Mouse (Mus musculus) gastrocnemius, postnatal 14 days (tissue): Measurements from ENCODE around the gene Pakap. TPM values are rescaled to one million over a fixed set of nuclear protein-coding genes. Genes with fewer than 3 reads are reported as not detected.
A peak's percentile ranks its signal among the peaks of the same experiment; 100 is the strongest.

ENCODE experiments used
- DNase-seq: peaks from one replicate; pipeline ENCODE4 v3.0.0; 2021; ENCODE audit warnings: mixed read lengths
- intact Hi-C: fragments of 180-260 bp; cut with DNase I; formaldehyde crosslinking; loops from one replicate; pipeline ENCODE4 v1.15.1; 2025; ENCODE audit warnings: low total_unique reads
- long read RNA-seq, 2 experiments: library from polyadenylated mRNA; stranded (forward); transcript quantifications; one replicate each; pipeline ENCODE4 v2.0.0; 2021
- total RNA-seq, 2 experiments: library from RNA; stranded (reverse); gene quantifications; 2 replicates each; pipeline ENCODE4 v1.2.3; 2021

Gene Pakap
- total RNA-seq, result 10 to 100 TPM in 1 of 2 experiments, 1 to 10 TPM in 1; 8.8 to 10.9 TPM
- long read RNA-seq, experiment 1, partial matches to known transcripts, result 0 of 1 reads
- long read RNA-seq, experiment 1, other reads (novel, unspliced or antisense), result 1 of 1 reads
- long read RNA-seq, experiment 2, result 0 reads

GRCm38 (mm10) chr4:57567666-57568206, at the start of gene Pakap:
TSS of gene Pakap (plus strand) at chr4:57568179.
- intact Hi-C loops, result no loop called here
- DNase-seq, result peak; percentile 57

GRCm38 (mm10) chr4:57523456-57523855, 44.5 kb upstream of the Pakap start:
- DNase-seq, result no peak
- intact Hi-C loops, result no loop called here

- DNase-seq, result no peak
- intact Hi-C loops, result no loop called here
Observed at GRCm38 (mm10) chr4:57524461-57524860, 43.5 kb upstream of the Pakap start.

GRCm38 (mm10) chr4:57525221-57526011, 42.6 kb upstream of the Pakap start:
- no peak for DNase-seq
- intact Hi-C loops, result no loop called here

- intact Hi-C loops, result no loop called here
- no peak for DNase-seq
Observed at GRCm38 (mm10) chr4:57528296-57528695, 39.7 kb upstream of the Pakap start.

- no peak for DNase-seq
Observed at GRCm38 (mm10) chr4:57533686-57534085, 34.3 kb upstream of the Pakap start.

GRCm38 (mm10) chr4:57534232-57534631, 33.7 kb upstream of the Pakap start:
- no peak for DNase-seq
- intact Hi-C loops, result no loop called here

More at GRCm38 (mm10) chr4:57533686-57534085, 34.3 kb upstream of the Pakap start:
- intact Hi-C loops, result no loop called here

- DNase-seq, result no peak
- intact Hi-C loops, result no loop called here
Observed at GRCm38 (mm10) chr4:57535087-57535486, 32.9 kb upstream of the Pakap start.

- no peak for DNase-seq
- intact Hi-C loops, result no loop called here
Observed at GRCm38 (mm10) chr4:57538029-57538688, 29.8 kb upstream of the Pakap start.

GRCm38 (mm10) chr4:57543692-57544256, 24.2 kb upstream of the Pakap start:
- DNase-seq, result no peak
- intact Hi-C loops, result no loop called here

GRCm38 (mm10) chr4:57547785-57548184, 20.2 kb upstream of the Pakap start:
- DNase-seq, result no peak
- intact Hi-C loops, result no loop called here

GRCm38 (mm10) chr4:57550216-57550615, 17.8 kb upstream of the Pakap start:
- DNase-seq, result no peak
- intact Hi-C loops, result no loop called here

GRCm38 (mm10) chr4:57557102-57557501, 10.9 kb upstream of the Pakap start:
- DNase-seq, result no peak
- intact Hi-C loops, result no loop called here

- no peak for DNase-seq
- intact Hi-C loops, result no loop called here
Observed at GRCm38 (mm10) chr4:57559438-57559837, 8.5 kb upstream of the Pakap start.

- intact Hi-C loops, result no loop called here
- DNase-seq, result no peak
Observed at GRCm38 (mm10) chr4:57560010-57560409, 8.0 kb upstream of the Pakap start.

- DNase-seq, result no peak
Observed at GRCm38 (mm10) chr4:57561055-57561454, 6.9 kb upstream of the Pakap start.

GRCm38 (mm10) chr4:57565283-57565682, 2.7 kb upstream of the Pakap start:
- DNase-seq, result no peak
- intact Hi-C loops, result no loop called here

More at GRCm38 (mm10) chr4:57561055-57561454, 6.9 kb upstream of the Pakap start:
- intact Hi-C loops, result no loop called here

- intact Hi-C loops, result no loop called here
- no peak for DNase-seq
Observed at GRCm38 (mm10) chr4:57565811-57566210, 2.2 kb upstream of the Pakap start.

- intact Hi-C loops, result no loop called here
- no peak for DNase-seq
Observed at GRCm38 (mm10) chr4:57568268-57569068, 489 bp downstream of the Pakap start.

- intact Hi-C loops, result no loop called here
- no peak for DNase-seq
Observed at GRCm38 (mm10) chr4:57569069-57569355, 1.0 kb downstream of the Pakap start.
